Mouse (Mus musculus) lung, postnatal 0 days (tissue): ENCODE results near the gene Nek6. TPM values are rescaled to one million over a fixed set of nuclear protein-coding genes. Genes with fewer than 3 reads are reported as not detected.

ENCODE experiments used
- ATAC-seq: fragments of 200-750 bp; cut with Nextera tagmentation; 2 replicates; pipeline ENCODE4 v1.8.0; 2017; ENCODE audit warnings: moderate library complexity
- DNase-seq: peaks from one replicate; pipeline ENCODE4 v3.0.0-alpha.2; 2016; ENCODE audit warnings: low spot score
- H3K27ac ChIP-seq: fragments of 300-500 bp; sonication (generic); 2 replicates; pipeline ENCODE4 v1.5.1; 2014; ENCODE audit warnings: antibody characterized with exemption, mild to moderate bottlenecking, low read length, mixed read lengths
- H3K27me3 ChIP-seq: fragments of 300-500 bp; sonication (generic); replicated peaks from 2 replicates; pipeline ENCODE4 v1.6.1; 2014; ENCODE audit warnings: low read length, mixed read lengths; ENCODE audit not compliant: insufficient read depth
- H3K36me3 ChIP-seq: fragments of 300-500 bp; sonication (generic); 2 replicates; pipeline ENCODE4 v1.6.1; 2014; ENCODE audit warnings: low read length, mixed read lengths; ENCODE audit not compliant: insufficient read depth
- H3K4me1 ChIP-seq: fragments of 300-500 bp; sonication (generic); 2 replicates; pipeline ENCODE4 v1.6.1; 2014; ENCODE audit warnings: antibody characterized with exemption, low read depth, low read length, mixed read lengths; ENCODE audit not compliant: insufficient read depth
- H3K4me2 ChIP-seq: fragments of 300-500 bp; sonication (generic); replicated peaks from 2 replicates; pipeline ENCODE4 v1.6.1; 2014; ENCODE audit warnings: low read depth, mild to moderate bottlenecking, low read length, moderate library complexity, mixed read lengths
- H3K4me3 ChIP-seq: fragments of 300-500 bp; sonication (generic); 2 replicates; pipeline ENCODE4 v1.5.1; 2014; ENCODE audit warnings: low read depth, low read length
- H3K9ac ChIP-seq: fragments of 300-500 bp; sonication (generic); replicated peaks from 2 replicates; pipeline ENCODE4 v1.6.1; 2014; ENCODE audit warnings: low read depth, mild to moderate bottlenecking
- H3K9me3 ChIP-seq: fragments of 300-500 bp; sonication (generic); 2 replicates; pipeline ENCODE4 v1.6.1; 2016; ENCODE audit warnings: low read length, mixed read lengths
- CTCF ChIP-seq: IDR thresholded peaks from 2 replicates; pipeline ENCODE4 v1.5.1; 2016; ENCODE audit warnings: antibody characterized with exemption, mild to moderate bottlenecking
- EP300 ChIP-seq: IDR thresholded peaks from 2 replicates; pipeline ENCODE4 v1.6.1; 2016; ENCODE audit warnings: antibody characterized with exemption, mild to moderate bottlenecking, control low read depth
- WGBS: fragments of 180-500 bp; shearing (Covaris S2); extraction: QIAGEN DNeasy Blood & Tissue Kit; methylation state at CpG from one replicate; pipeline ENCODE4 v1.1.7; 2014; 5-methylcytosine and 5-hydroxymethylcytosine counted together
- polyA plus RNA-seq: library from polyadenylated mRNA; unstranded; fragments of >200 nt; fragmentation: Nextera tagmentation; extraction: Ambion mirVana; gene quantifications from 2 replicates; pipeline ENCODE4 v1.2.1, GENCODE M21; 2015

Nek6 gene
- polyA plus RNA-seq, 1 experiment from 2014 or later: 57.8 TPM

DNA sequence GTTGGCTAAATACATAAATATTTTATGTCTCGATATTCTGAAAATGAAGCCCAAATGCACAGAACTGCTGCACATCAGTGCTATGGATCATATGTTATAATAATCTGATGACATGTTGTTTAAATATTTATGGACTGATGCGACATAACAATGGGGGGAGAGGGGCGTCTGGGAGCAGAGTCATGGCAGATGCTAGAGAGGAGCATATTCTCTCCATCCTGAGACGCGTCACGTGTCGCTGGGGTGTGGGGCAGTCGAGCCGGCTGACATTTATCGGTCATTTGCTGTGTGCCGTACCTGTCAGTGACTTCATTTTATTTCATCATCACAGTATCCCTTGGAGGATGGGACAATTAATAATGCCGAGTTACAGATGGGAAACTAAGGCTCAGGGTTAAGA is 10.2 kb downstream of the Nek6 start:
- DNase-seq (peak; percentile 4), ATAC-seq (no peak)
- Histone ChIP-seq H3K36me3 (no peaks in the 10 kb centered on the region), H3K27me3 (no peaks in the 10 kb centered on the region), H3K4me2 (no peak overlapping the region), H3K9ac (no peak overlapping the region), H3K4me1 (peaks cover 25% of the 10 kb centered on the region), H3K27ac (no peak overlapping the region), H3K9me3 (no peaks in the 10 kb centered on the region), H3K4me3 (no peak overlapping the region)
- no peak for TF ChIP-seq EP300
- TF ChIP-seq CTCF: no peak
- WGBS: 56% methylated on average over 12 of the region's 12 CpGs

DNA sequence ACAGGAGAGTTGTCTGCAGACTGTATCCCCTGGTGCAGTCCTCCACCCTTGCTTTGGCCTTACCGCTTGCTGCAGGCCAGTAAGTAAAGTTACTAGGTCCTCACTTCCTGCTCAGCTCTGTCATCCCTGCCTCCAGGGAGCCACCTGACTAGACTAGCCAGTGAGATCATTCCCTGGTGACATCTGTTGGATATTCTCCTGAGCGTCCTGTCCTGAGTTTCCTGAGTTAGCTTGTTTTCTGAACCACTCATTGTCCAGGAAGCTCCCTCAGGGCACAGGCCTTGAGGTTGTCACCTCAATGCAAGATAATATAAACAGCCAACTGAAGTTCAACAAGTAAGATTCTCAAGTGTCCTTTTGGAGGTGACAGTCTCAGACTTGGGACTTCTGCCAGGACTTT is 10.9 kb downstream of the Nek6 start:
- TF ChIP-seq CTCF: no peak
- TF ChIP-seq EP300: peak; percentile 44; the same call in 1 of the 2 replicates
- WGBS: 48% methylated on average over 2 of the region's 2 CpGs
- H3K4me1 ChIP-seq: peaks cover 20% of the 10 kb centered on the region
- no peak overlapping the region for H3K4me3 ChIP-seq
- no peaks in the 10 kb centered on the region for H3K36me3 ChIP-seq
- H3K27ac ChIP-seq: no peak overlapping the region
- DNase-seq (peak; percentile 40), ATAC-seq (peak; percentile 54)
- no peaks in the 10 kb centered on the region for H3K27me3 ChIP-seq
- H3K9me3 ChIP-seq: no peaks in the 10 kb centered on the region
- H3K4me2 ChIP-seq: no peak overlapping the region
- H3K9ac ChIP-seq: no peak overlapping the region

DNA sequence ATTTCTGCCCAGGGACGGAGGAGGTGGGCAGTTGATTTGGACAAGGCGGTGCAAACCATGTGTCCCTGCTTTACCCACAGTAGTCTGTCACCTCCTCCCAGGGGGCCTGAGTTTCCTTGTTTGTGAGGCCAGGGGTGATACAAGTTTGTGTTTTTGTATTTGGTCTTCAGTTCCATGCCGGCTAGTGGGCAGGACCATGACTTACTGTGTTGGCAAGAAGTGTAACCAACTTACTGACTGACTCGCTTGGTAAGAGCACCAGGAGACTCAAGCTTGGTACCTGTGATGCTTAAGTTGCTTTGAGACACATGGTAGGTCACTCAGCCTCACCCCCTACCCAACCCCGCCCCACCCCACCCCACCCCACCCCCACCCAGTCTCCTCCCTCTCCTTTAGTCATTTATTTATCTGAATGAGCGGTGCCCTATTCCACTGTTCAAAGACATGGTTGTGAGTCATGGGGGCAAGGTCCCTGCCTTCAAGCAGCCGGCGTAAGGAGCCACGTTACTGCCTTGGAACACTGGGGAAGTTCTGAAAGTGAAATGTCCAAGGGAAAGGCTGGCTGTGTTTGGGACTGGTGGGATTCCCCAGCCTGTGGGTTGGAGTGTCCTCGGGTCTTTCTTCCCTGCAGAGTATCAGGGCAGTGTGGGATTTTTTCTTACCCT is 12.5 kb downstream of the Nek6 start:
- Histone ChIP-seq H3K4me2 (no peak overlapping the region), H3K4me1 (peaks cover 15% of the 10 kb centered on the region), H3K4me3 (no peak overlapping the region), H3K9me3 (no peaks in the 10 kb centered on the region), H3K27ac (no peak overlapping the region), H3K36me3 (no peaks in the 10 kb centered on the region), H3K27me3 (no peaks in the 10 kb centered on the region), H3K9ac (no peak overlapping the region)
- TF ChIP-seq EP300 (no peak), CTCF (no peak)
- DNase-seq (no peak), ATAC-seq (peak; percentile 15; the same call in 1 of the 2 replicates)
- 66% methylated on average over 10 of the region's 10 CpGs for WGBS

DNA sequence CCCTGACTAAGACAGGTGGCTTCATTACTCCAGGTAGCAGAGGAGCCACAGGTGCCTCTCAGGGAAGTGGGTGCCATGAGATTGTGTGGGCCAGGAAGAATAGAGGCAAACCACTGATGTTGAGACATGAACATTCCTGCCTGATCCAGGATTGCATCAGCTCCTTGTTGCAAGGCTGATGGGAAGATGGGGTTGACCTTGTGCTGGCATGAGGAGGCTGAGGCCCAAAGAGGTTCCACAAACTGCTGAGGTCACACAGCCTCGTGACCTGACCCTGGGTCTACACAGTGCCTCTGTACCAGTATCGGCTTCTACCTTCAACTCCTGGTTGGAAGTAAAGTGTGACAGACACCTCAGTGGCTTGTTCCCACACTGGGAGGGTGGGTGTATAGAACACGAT is 13.6 kb downstream of the Nek6 start:
- no peak for TF ChIP-seq CTCF
- no peak for TF ChIP-seq EP300
- ATAC-seq (no peak), DNase-seq (no peak)
- Histone ChIP-seq H3K4me1 (peaks cover 19% of the 10 kb centered on the region), H3K27me3 (no peaks in the 10 kb centered on the region), H3K9ac (no peak overlapping the region), H3K9me3 (no peaks in the 10 kb centered on the region), H3K36me3 (no peaks in the 10 kb centered on the region), H3K4me3 (no peak overlapping the region), H3K27ac (no peak overlapping the region), H3K4me2 (no peak overlapping the region)
- WGBS: 81% methylated on average over 3 of the region's 3 CpGs

DNA sequence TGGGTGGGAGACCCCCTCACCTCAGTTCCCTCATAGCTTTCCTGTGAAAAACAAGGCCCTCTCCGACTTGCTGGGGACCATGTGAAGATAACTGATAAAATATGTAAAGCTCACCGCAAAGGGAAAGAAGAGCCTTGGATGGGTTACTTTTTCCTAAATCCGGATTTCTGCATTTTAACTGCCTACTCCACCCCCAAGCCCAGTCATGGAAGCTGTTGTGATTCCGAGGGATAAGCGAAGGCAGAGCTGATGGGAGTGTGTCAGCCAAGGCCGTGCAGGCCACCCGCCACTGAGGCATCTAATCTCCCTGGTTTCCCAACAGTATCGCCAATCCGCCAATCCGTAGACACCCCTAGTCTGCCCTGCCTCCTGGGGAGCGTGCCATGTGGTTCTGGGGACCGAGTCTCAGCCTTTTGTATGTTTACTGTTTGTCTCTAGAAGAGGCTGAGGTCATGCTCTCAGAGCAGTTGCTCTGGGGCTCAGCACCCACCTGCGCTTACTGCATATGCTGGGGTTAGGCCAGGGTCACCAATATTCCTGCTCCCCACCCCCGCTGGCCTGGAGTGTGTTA is 18.2 kb downstream of the Nek6 start:
- Histone ChIP-seq H3K9ac (no peak overlapping the region), H3K27ac (0 out of 2 replicates have a peak overlapping the region, but pooled peaks have one; percentile 72), H3K4me3 (no peak overlapping the region), H3K4me1 (peaks cover 49% of the 10 kb centered on the region), H3K36me3 (no peaks in the 10 kb centered on the region), H3K27me3 (no peaks in the 10 kb centered on the region), H3K9me3 (no peaks in the 10 kb centered on the region), H3K4me2 (no peak overlapping the region)
- DNase-seq (peak; percentile 14), ATAC-seq (no peak)
- TF ChIP-seq CTCF (no peak), EP300 (no peak)
- 61% methylated on average over 14 of the region's 14 CpGs for WGBS

DNA sequence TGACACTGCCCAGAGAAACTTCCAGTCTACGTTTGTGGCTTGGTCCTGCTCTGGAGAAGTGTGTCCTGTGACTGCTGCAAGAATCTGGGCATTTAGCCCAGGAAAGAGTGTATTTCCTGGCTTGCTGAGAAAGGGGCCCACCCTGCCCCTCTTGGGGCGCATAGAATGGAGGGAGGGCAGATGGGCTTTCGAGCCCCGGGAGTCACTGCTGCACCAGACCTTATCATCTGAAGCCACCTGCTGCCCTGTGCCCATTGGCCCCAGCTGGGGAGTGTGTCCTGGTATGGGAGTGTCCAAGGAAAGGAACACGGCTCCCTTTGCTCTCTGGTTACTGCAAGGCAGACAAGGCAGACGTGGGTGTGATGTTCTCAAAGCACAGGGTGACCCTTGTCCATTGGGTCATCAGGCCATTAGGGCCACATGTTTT is 19.5 kb downstream of the Nek6 start:
- no peak overlapping the region for H3K4me2 ChIP-seq
- 4% methylated on average over 6 of the region's 6 CpGs for WGBS
- H3K9ac ChIP-seq: no peak overlapping the region
- no peaks in the 10 kb centered on the region for H3K27me3 ChIP-seq
- TF ChIP-seq EP300 (peak; percentile 70), CTCF (no peak)
- H3K9me3 ChIP-seq: no peaks in the 10 kb centered on the region
- no peaks in the 10 kb centered on the region for H3K36me3 ChIP-seq
- peaks cover 62% of the 10 kb centered on the region for H3K4me1 ChIP-seq
- peak overlapping the region; percentile 72 for H3K27ac ChIP-seq
- peak; percentile 84 for DNase-seq
- no peak overlapping the region for H3K4me3 ChIP-seq
- ATAC-seq: peak; percentile 62
